Mouse (Mus musculus) midbrain, postnatal 0 days (tissue): ENCODE results near the gene Slc7a6. TPM values are rescaled to one million over a fixed set of nuclear protein-coding genes. Genes with fewer than 3 reads are reported as not detected.

Experiments used
- ATAC-seq: fragments of 200-750 bp; cut with Nextera tagmentation; 2 replicates; pipeline ENCODE4 v1.8.0; 2017; ENCODE audit warnings: moderate number of reproducible peaks, mild to moderate bottlenecking, moderate TSS enrichment, moderate library complexity; ENCODE audit not compliant: low FRiP score
- DNase-seq: peaks from one replicate; pipeline ENCODE4 v3.0.0-alpha.2; 2015; ENCODE audit warnings: low spot score
- H3K27ac ChIP-seq: fragments of 300-500 bp; sonication (generic); 2 replicates; pipeline ENCODE4 v1.5.1; 2014; ENCODE audit warnings: low read depth, mild to moderate bottlenecking, low read length, mixed read lengths
- H3K27me3 ChIP-seq: fragments of 300-500 bp; sonication (generic); 2 replicates; pipeline ENCODE4 v1.6.1; 2014; ENCODE audit warnings: low read length, control low read depth, mixed read lengths; ENCODE audit not compliant: insufficient read depth
- H3K36me3 ChIP-seq: fragments of 300-500 bp; sonication (generic); 2 replicates; pipeline ENCODE4 v1.6.1; 2014; ENCODE audit warnings: low read length, control low read depth, mixed read lengths; ENCODE audit not compliant: insufficient read depth
- H3K4me1 ChIP-seq: fragments of 300-500 bp; sonication (generic); 2 replicates; pipeline ENCODE4 v1.6.1; 2014; ENCODE audit warnings: mild to moderate bottlenecking, control low read depth, antibody characterized with exemption, low read length, mixed read lengths; ENCODE audit not compliant: insufficient read depth
- H3K4me2 ChIP-seq: fragments of 300-500 bp; sonication (generic); 2 replicates; pipeline ENCODE4 v1.6.1; 2014; ENCODE audit warnings: low read depth, mild to moderate bottlenecking, low read length, mixed read lengths; ENCODE audit not compliant: poor library complexity, severe bottlenecking
- H3K4me3 ChIP-seq: fragments of 300-500 bp; sonication (generic); 2 replicates; pipeline ENCODE4 v1.5.1; 2014; ENCODE audit warnings: low read depth, mild to moderate bottlenecking, low read length, moderate library complexity
- H3K9ac ChIP-seq: fragments of 300-500 bp; sonication (generic); replicated peaks from 2 replicates; pipeline ENCODE4 v1.6.1; 2014; ENCODE audit warnings: mild to moderate bottlenecking, low read length, moderate library complexity, mixed read lengths; ENCODE audit not compliant: poor library complexity, severe bottlenecking
- H3K9me3 ChIP-seq: fragments of 300-500 bp; sonication (generic); 2 replicates; pipeline ENCODE4 v1.6.1; 2016; ENCODE audit warnings: low read length, control low read depth
- CTCF ChIP-seq: IDR thresholded peaks from 2 replicates; pipeline ENCODE4 v1.5.1; 2016; ENCODE audit warnings: antibody characterized with exemption, mild to moderate bottlenecking
- WGBS: fragments of 180-500 bp; shearing (Covaris S2); extraction: QIAGEN DNeasy Blood & Tissue Kit; methylation state at CpG from one replicate; pipeline ENCODE4 v1.1.7; 2014; 5-methylcytosine and 5-hydroxymethylcytosine counted together
- polyA plus RNA-seq: library from polyadenylated mRNA; unstranded; fragments of >200 nt; fragmentation: Nextera tagmentation; extraction: Ambion mirVana; gene quantifications from 2 replicates; pipeline ENCODE4 v1.2.1, GENCODE M21; 2015
- total RNA-seq: library from RNA; depleted of rRNA; stranded (reverse); fragments of >200 nt; gene quantifications from 2 replicates; pipeline ENCODE4 v1.2.3, GENCODE M21; 2014

Gene Slc7a6
- total and polyA plus RNA-seq, 2 experiments from 2014 or later, result 41.7 to 44.3 TPM

DNA sequence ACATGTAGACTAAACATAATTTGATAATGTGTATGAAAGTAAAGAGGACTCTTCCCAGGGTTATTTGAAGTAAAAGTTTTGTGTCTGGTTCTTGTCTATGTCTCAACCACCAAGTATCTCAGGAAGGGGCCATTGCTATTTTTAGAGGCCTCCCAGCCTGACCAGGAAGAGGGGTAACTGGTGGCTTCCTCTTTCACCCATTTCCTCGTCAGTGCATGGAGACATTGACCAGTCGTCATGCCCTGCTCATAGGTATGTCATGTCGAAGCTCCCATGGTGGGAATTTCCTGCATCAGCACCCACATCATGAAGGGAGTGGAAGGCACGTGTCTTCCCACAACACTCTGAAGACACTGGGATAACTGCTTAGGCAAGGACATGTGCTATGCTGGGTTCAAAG is 15.8 kb upstream of the Slc7a6 start:
- Histone ChIP-seq H3K4me2 (no peak overlapping the region), H3K27me3 (no peaks in the 10 kb centered on the region), H3K9ac (no peak overlapping the region), H3K4me3 (no peak overlapping the region), H3K4me1 (peaks cover 9% of the 10 kb centered on the region; the same call in 1 of the 2 replicates), H3K27ac (no peak overlapping the region), H3K36me3 (0 out of 2 replicates have a peak, but pooled peaks cover 3% of the 10 kb centered on the region), H3K9me3 (no peaks in the 10 kb centered on the region)
- ATAC-seq, result no peak
- no peak for DNase-seq
- WGBS, result 80% methylated on average over 4 of the region's 4 CpGs
- no peak for TF ChIP-seq CTCF

DNA sequence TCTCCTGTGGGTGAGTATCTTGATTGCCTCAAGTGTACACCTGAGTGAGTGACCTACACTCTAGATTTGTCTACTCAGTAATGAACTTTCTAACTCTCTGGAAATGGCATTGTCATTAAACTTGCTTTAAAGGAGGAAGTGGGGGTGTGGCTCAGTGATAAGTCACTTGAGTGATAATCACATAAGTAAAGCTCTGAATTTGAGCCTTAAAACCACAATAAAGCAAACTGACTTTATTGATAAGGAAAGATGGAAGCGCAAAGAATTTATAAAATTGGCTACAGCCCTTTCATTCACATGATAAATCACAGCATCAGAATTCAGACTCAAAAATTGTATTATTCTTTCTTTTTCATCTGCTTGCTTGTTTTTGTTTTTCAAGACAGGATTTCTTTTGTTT is 11.2 kb upstream of the Slc7a6 start:
- H3K9ac ChIP-seq, result no peak overlapping the region
- 100% methylated on average over 1 of the region's 1 CpGs for WGBS
- H3K27ac ChIP-seq, result no peak overlapping the region
- DNase-seq, result no peak
- no peaks in the 10 kb centered on the region for H3K27me3 ChIP-seq
- H3K4me1 ChIP-seq, result no peaks in the 10 kb centered on the region
- TF ChIP-seq CTCF, result no peak
- H3K9me3 ChIP-seq, result no peaks in the 10 kb centered on the region
- H3K4me2 ChIP-seq, result no peak overlapping the region
- H3K36me3 ChIP-seq, result peaks cover 22% of the 10 kb centered on the region
- ATAC-seq, result no peak
- no peak overlapping the region for H3K4me3 ChIP-seq

DNA sequence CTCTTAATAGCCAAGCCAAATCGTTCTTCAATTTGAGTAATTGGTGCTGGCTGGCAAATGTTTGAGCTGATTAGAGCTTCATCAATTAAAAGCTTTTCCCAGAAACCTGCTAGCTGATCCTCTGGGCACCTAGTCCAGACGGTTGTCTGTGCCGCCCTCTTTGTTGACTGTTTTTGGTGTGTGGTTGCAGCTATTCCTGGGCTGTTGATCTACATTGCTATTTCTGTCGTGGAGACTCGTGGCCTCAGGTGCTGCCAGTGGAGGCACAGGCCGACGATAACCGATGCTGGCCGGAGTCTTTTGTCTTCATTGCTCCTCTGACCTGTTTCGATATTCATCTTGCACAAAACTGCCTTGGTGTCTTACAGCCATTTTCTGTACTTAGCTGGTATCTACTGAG is 10.3 kb upstream of the Slc7a6 start:
- 92% methylated on average over 10 of the region's 10 CpGs for WGBS
- no peak for DNase-seq

DNA sequence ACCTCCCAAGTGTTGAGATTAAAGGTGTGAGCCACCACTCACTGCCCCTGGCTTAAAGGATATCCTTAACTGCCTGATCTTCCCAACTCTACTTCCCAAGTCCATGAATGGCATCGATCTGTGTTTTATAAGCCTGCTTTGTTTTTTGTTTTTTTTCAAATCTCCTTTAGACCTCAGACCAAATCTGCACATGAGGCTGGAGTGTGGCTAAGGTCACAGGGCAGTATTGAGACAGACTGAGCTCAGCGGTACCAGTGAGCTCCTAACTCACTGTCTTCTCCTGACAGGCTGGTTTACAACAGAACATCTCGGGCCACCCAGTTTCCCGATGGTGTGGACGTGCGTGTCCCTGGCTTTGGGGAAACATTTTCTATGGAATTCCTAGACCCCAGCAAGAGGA is 8.8 kb upstream of the Slc7a6 start:
- Histone ChIP-seq H3K4me1 (no peaks in the 10 kb centered on the region), H3K27me3 (no peaks in the 10 kb centered on the region), H3K27ac (no peak overlapping the region), H3K9me3 (no peaks in the 10 kb centered on the region), H3K4me2 (no peak overlapping the region), H3K36me3 (peaks cover 41% of the 10 kb centered on the region), H3K4me3 (no peak overlapping the region), H3K9ac (no peak overlapping the region)
- ATAC-seq, result no peak
- TF ChIP-seq CTCF, result no peak
- DNase-seq, result no peak
- WGBS, result 94% methylated on average over 6 of the region's 6 CpGs

More for the DNA sequence above, 10.3 kb upstream of the Slc7a6 start:
- Histone ChIP-seq H3K4me1 (no peaks in the 10 kb centered on the region), H3K9ac (no peak overlapping the region), H3K4me2 (no peak overlapping the region), H3K27me3 (no peaks in the 10 kb centered on the region), H3K9me3 (no peaks in the 10 kb centered on the region), H3K27ac (no peak overlapping the region), H3K36me3 (peaks cover 32% of the 10 kb centered on the region), H3K4me3 (no peak overlapping the region)
- no peak for TF ChIP-seq CTCF
- no peak for ATAC-seq

DNA sequence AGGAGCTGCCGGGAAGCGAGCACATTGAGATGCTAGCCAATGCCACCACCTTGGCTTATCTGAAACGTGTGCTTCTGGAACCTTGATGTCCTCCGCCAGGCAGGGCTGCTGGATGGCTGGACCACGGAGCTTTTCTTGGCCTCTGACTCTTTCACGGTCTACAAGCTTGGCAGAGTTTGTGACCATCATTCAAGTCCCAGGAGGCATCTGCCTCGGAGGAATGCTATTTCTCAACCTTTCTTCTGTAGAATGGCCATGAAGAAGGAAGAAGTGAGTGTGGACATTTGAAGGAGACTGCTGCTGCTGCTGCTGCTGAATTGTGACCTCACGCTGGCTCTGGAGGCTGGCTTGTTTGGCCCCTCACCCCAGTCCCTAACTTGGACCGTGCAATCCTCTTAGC is 5.4 kb upstream of the Slc7a6 start:
- Histone ChIP-seq H3K27me3 (no peaks in the 10 kb centered on the region), H3K4me2 (no peak overlapping the region), H3K9ac (no peak overlapping the region), H3K9me3 (no peaks in the 10 kb centered on the region), H3K27ac (no peak overlapping the region), H3K36me3 (peaks cover 40% of the 10 kb centered on the region), H3K4me3 (no peak overlapping the region), H3K4me1 (no peaks in the 10 kb centered on the region)
- no peak for ATAC-seq
- 92% methylated on average over 9 of the region's 9 CpGs for WGBS
- TF ChIP-seq CTCF, result no peak
- DNase-seq, result no peak

DNA sequence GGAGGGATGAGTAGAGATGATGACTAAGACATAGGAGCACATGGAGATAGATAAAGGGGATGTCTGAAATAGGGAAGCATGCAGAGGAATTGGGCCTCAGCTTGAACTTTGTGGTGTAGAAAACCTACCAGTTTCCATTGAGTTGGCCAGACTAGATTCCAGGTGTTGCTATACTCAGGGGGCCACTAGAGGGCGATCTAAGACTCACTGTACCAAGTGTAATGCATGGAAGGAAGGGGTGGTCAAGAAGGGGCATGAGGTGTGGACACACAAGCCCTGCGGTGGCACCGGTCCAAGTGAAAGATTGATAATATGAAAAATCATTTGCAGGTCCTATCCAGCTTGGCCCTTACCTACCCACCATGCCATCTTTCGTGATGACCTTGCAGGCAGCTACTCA is 3.2 kb upstream of the Slc7a6 start:
- 52% methylated on average over 4 of the region's 4 CpGs for WGBS
- no peak overlapping the region for H3K9ac ChIP-seq
- H3K4me3 ChIP-seq, result no peak overlapping the region

More for the DNA sequence above, 3.2 kb upstream of the Slc7a6 start:
- Histone ChIP-seq H3K4me2 (no peak overlapping the region), H3K27ac (no peak overlapping the region), H3K9me3 (no peaks in the 10 kb centered on the region), H3K27me3 (no peaks in the 10 kb centered on the region), H3K36me3 (peaks cover 39% of the 10 kb centered on the region), H3K4me1 (no peaks in the 10 kb centered on the region)
- peak; percentile 79 for TF ChIP-seq CTCF
- DNase-seq, result peak; percentile 68
- ATAC-seq, result no peak
